36 mouse cellular contexts compared by ENCODE assay signal in the genomic region with DNA sequence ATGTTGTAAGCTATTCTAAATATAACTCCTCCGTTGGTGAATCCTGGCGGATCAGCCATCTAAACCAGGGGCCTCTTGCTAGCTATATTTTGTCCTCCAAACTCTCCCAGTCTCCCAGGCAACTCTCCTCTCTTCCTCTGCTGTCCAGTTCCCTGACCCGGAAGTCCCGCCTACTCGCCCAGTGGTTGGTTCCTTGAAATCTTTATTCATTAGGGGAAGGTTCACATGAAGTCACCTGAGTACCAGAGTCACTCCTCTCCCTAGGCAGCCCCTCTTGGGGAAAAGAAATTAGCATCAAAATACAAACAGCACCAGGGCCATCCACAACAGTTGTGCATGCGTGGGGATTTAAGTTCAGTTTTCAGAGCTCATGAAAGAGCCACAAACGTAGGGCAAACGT. TPM values are rescaled to one million over a fixed set of nuclear protein-coding genes. Genes with fewer than 3 reads are reported as not detected.
A peak's percentile ranks its signal among the peaks of the same experiment; 100 is the strongest.
DNase-seq lines count a peak whose midpoint lies in the region; ATAC-seq and TF ChIP-seq lines count a peak whose summit lies in the region.
"Had no signal": no experiment of that assay in that cellular context is flagged by ENCODE, and none has a peak within 500 bp of the region (broad histone marks: within the 10 kb centered on the region; RNA-seq: fewer than 3 reads in every experiment).

No protein-coding gene starts in this region.

- dilution Hi-C loops in CH12.LX (cut with MboI; ENCODE audit: extremely low pct_ligation_motif_present, extremely low pct_unique_long_range_greater_than_20kb, low sequenced_read_pairs), result no loop called here

- H3K4me3 ChIP-seq in heart, postnatal 0 days (ENCODE audit: low read depth, low read length), result no peak overlapping the region
- H3K4me3 ChIP-seq in CH12.LX (replicated peaks in 1 of 3; ENCODE audit: low read depth in 2 of 3, low read length in 2 of 3, poor library complexity in 1 of 3), result no peak overlapping the region
- no peak overlapping the region for H3K4me3 ChIP-seq in cerebellum, adult 2 months (replicated peaks; ENCODE audit: insufficient read depth, low read depth, low read length)
- H3K4me3 ChIP-seq: embryonic facial prominence, embryonic 12.5 days; forebrain, embryonic 15.5 days; heart, embryonic 10.5 days; heart, embryonic 15.5 days; limb, embryonic 10.5 days; limb, embryonic 15.5 days; liver, embryonic 13.5 days; midbrain, embryonic 12.5 days had no signal

- in situ Hi-C loops in CH12.LX (cut with MboI; ENCODE audit: low pct_ligation_motif_present, low pct_unique_long_range_greater_than_20kb, low sequenced_read_pairs), result no loop called here

- TF ChIP-seq RAD21 in CH12.LX (IDR thresholded peaks at IDR 0.05; ENCODE audit: low read depth, low read length), result no peak

- H3K4me2 ChIP-seq in heart, postnatal 0 days (ENCODE audit: low read depth, low read length), result no peak overlapping the region
- peak overlapping the region; percentile 22 for H3K4me2 ChIP-seq in CH12.LX (ENCODE audit: insufficient read depth, low read depth, poor library complexity, severe bottlenecking)
- H3K4me2 ChIP-seq: embryonic facial prominence, embryonic 12.5 days; forebrain, embryonic 15.5 days; heart, embryonic 15.5 days; hindbrain, embryonic 14.5 days; limb, embryonic 15.5 days; liver, embryonic 13.5 days; midbrain, embryonic 12.5 days had no signal

- DNase-seq in heart, postnatal 0 days (ENCODE audit: low spot score), result no peak
- DNase-seq in heart, adult 18-20 months, result no peak
- no peak for DNase-seq in CH12.LX (ENCODE audit: extremely low read depth)
- DNase-seq in ES-CJ7 (ENCODE audit: low read depth, low spot score), result peak; percentile 90
- DNase-seq in brain, adult 2 months (ENCODE audit: low read depth, low spot score), result peak; percentile 47
- DNase-seq in heart, postnatal 4 days, result no peak
- DNase-seq in cerebellum, adult 2 months, result no peak
- DNase-seq: adrenal gland, adult 2 months; cerebellum, adult 11 months; cerebellum, adult 9-11 months; embryo, embryonic 11 days; gastrocnemius, postnatal 10 days; kidney, adult 9 months; kidney, postnatal 14 days; layer of hippocampus, adult 9-11 months; liver, embryonic 13.5 days; lung, adult 2 months; retina, postnatal 1 day; right cerebral cortex, postnatal 25 days; spleen, adult 18-20 months; thymus, adult 2 months; thymus, postnatal 36 days had no signal

- no peaks in the 10 kb centered on the region for H3K27me3 ChIP-seq in heart, postnatal 0 days (ENCODE audit: control insufficient read depth, insufficient read depth, low read length)
- H3K27me3 ChIP-seq in CH12.LX (replicated peaks), result no peaks in the 10 kb centered on the region
- H3K27me3 ChIP-seq in cerebellum, adult 2 months (ENCODE audit: control insufficient read depth, insufficient read depth, low read length), result no peaks in the 10 kb centered on the region
- H3K27me3 ChIP-seq: embryonic facial prominence, embryonic 12.5 days; forebrain, embryonic 15.5 days; heart, embryonic 15.5 days; limb, embryonic 15.5 days; liver, embryonic 13.5 days; midbrain, embryonic 12.5 days; Patski had no signal

- H3K79me2 ChIP-seq in CH12.LX (replicated peaks; ENCODE audit: control insufficient read depth, extremely low read depth, insufficient read depth, poor library complexity, severe bottlenecking), result no peaks in the 10 kb centered on the region

- H3K36me3 ChIP-seq in heart, postnatal 0 days (replicated peaks; ENCODE audit: control insufficient read depth, insufficient read depth, low read length), result peaks cover 11% of the 10 kb centered on the region
- peaks cover 7 to 19% of the 10 kb centered on the region in 2 experiments for H3K36me3 ChIP-seq in CH12.LX (replicated peaks in 1 of 2; ENCODE audit: control insufficient read depth in 1 of 2, insufficient read depth in 1 of 2, low read length in 1 of 2)
- H3K36me3 ChIP-seq: heart, embryonic 10.5 days; limb, embryonic 10.5 days; limb, embryonic 15.5 days had no signal

- peaks cover 5% of the 10 kb centered on the region; the same call in 1 of the 2 replicates for H3K4me1 ChIP-seq in heart, postnatal 0 days (ENCODE audit: control insufficient read depth, insufficient read depth)
- H3K4me1 ChIP-seq in CH12.LX (ENCODE audit: control insufficient read depth in 1 of 2, insufficient read depth in 2 of 2), result peaks cover 20 to 38% of the 10 kb centered on the region in 2 experiments
- no peaks in the 10 kb centered on the region for H3K4me1 ChIP-seq in cerebellum, adult 2 months (ENCODE audit: control insufficient read depth, insufficient read depth, low read length)
- H3K4me1 ChIP-seq: embryonic facial prominence, embryonic 12.5 days; forebrain, embryonic 15.5 days; limb, embryonic 10.5 days; limb, embryonic 15.5 days; midbrain, embryonic 12.5 days had no signal

- WGBS in heart, postnatal 0 days, result 43% methylated on average over 8 of the region's 8 CpGs
- WGBS in cerebellum, adult 2 months, result 48% methylated on average over 8 of the region's 8 CpGs

- H3K9me3 ChIP-seq in heart, postnatal 0 days (replicated peaks; ENCODE audit: control insufficient read depth, low read length), result no peaks in the 10 kb centered on the region
- no peaks in the 10 kb centered on the region for H3K9me3 ChIP-seq in CH12.LX (replicated peaks; ENCODE audit: low read length)
- H3K9me3 ChIP-seq: embryonic facial prominence, embryonic 12.5 days; forebrain, embryonic 15.5 days; heart, embryonic 10.5 days; heart, embryonic 15.5 days; limb, embryonic 10.5 days; limb, embryonic 15.5 days; liver, embryonic 13.5 days; midbrain, embryonic 12.5 days had no signal

- no peak overlapping the region for H3K9ac ChIP-seq in heart, postnatal 0 days (replicated peaks; ENCODE audit: low read depth, low read length)
- no peak overlapping the region for H3K9ac ChIP-seq in CH12.LX (ENCODE audit: insufficient read depth, low read depth)
- H3K9ac ChIP-seq: embryonic facial prominence, embryonic 12.5 days; forebrain, embryonic 15.5 days; heart, embryonic 15.5 days; hindbrain, embryonic 14.5 days; limb, embryonic 15.5 days; liver, embryonic 13.5 days; midbrain, embryonic 12.5 days had no signal

- peak; percentile 11; the same call in 1 of the 2 replicates for ATAC-seq in heart, postnatal 0 days (ENCODE audit: insufficient read depth, low read depth)
- ATAC-seq: activated CD4-positive, CD25-positive, alpha-beta regulatory T cell, adult 4 months; CD4-positive, CD25-positive, alpha-beta regulatory T cell, adult 4 months; forebrain, embryonic 15.5 days; intestine, postnatal 0 days; Patski had no signal

- no peak for TF ChIP-seq CTCF in heart, postnatal 0 days (IDR thresholded peaks at IDR 0.05; ENCODE audit: low read depth)
- TF ChIP-seq CTCF in CH12.LX (conservative IDR thresholded peaks at IDR 0.05 in 1 of 2, IDR thresholded peaks at IDR 0.05 in 1 of 2; ENCODE audit: low read depth in 2 of 2, low read length in 2 of 2), result no peak
- TF ChIP-seq CTCF in cerebellum, adult 2 months (IDR thresholded peaks at IDR 0.05; ENCODE audit: borderline replicate concordance, insufficient read depth, low read depth, low read length), result no peak

- 0 out of 2 replicates have a peak, but pooled peaks have one; percentile 25 for TF ChIP-seq POLR2A in CH12.LX (IDR thresholded peaks at IDR 0.05; ENCODE audit: low read depth, low read length)
- TF ChIP-seq POLR2A in cerebellum, adult 2 months (IDR thresholded peaks at IDR 0.05; ENCODE audit: borderline replicate concordance, insufficient read depth, low read length), result no peak

- TF ChIP-seq EP300 in heart, postnatal 0 days (IDR thresholded peaks at IDR 0.05; ENCODE audit: low read depth), result no peak
- no peak for TF ChIP-seq EP300 in CH12.LX (IDR thresholded peaks at IDR 0.05; ENCODE audit: low read length)

- H3K27ac ChIP-seq in heart, postnatal 0 days (ENCODE audit: low read depth), result no peak overlapping the region
- H3K27ac ChIP-seq in CH12.LX (ENCODE audit: insufficient read depth, low read depth), result no peak overlapping the region
- no peak overlapping the region for H3K27ac ChIP-seq in cerebellum, adult 2 months (ENCODE audit: insufficient read depth, low read length)
- H3K27ac ChIP-seq: embryonic facial prominence, embryonic 12.5 days; forebrain, embryonic 15.5 days; heart, embryonic 10.5 days; heart, embryonic 15.5 days; hindbrain, embryonic 14.5 days; limb, embryonic 10.5 days; limb, embryonic 15.5 days; liver, embryonic 13.5 days; midbrain, embryonic 12.5 days had no signal

TF ChIP-seq in CH12.LX, 34 proteins besides CTCF, POLR2A, EP300 and RAD21:
- 0 out of 2 replicates have a peak, but pooled peaks have one; percentile 4 for TF ChIP-seq BHLHE40 (IDR thresholded peaks at IDR 0.05; ENCODE audit: low read depth, low read length)
- no peak for TF ChIP-seq GABPA (IDR thresholded peaks at IDR 0.05; ENCODE audit: insufficient replicate concordance, low read depth, low read length)
- TF ChIP-seq ELF1 (IDR thresholded peaks at IDR 0.05; ENCODE audit: low read depth, low read length), result peak; percentile 85

RNA-seq across cellular contexts. Expression of a gene that starts 17.1 kb away (rescaled TPM):
- total RNA-seq in heart, postnatal 0 days (2014; rRNA removed; ENCODE audit: low replicate concordance), result 31.4 and 31.9 TPM in 2 replicates
- polyA plus RNA-seq in heart, postnatal 0 days (2015; fragmentation: Nextera tagmentation; extraction: Ambion mirVana), result 17.4 and 22.1 TPM in 2 replicates
- 1 to 10 TPM; 2.8 to 5.0 TPM for total RNA-seq in heart, adult 18-20 months (2021)
- total RNA-seq in CH12.LX (2012; rRNA removed) (7.5 and 8.4 TPM in 2 replicates), CH12.LX (2014; rRNA removed) (9.2 and 9.7 TPM in 2 replicates)
- 18.8 and 19.8 TPM in 2 replicates for polyA plus RNA-seq in CH12.LX (2012; ENCODE audit: insufficient read length, low read depth)
- total RNA-seq in heart, postnatal 4 days (2021), result 10 to 100 TPM; 20.5 to 21.1 TPM
- 3.8 and 3.9 TPM in 2 replicates for polyA plus RNA-seq in cerebellum, adult 2 months (2012; rRNA removed)

RNA-seq across cellular contexts. Expression of a gene that starts 26.1 kb away (rescaled TPM):
- 0.89 and 1.8 TPM in 2 replicates for total RNA-seq in heart, postnatal 0 days (2014; rRNA removed; ENCODE audit: low replicate concordance)
- 2.2 and 3.0 TPM in 2 replicates for polyA plus RNA-seq in heart, postnatal 0 days (2015; fragmentation: Nextera tagmentation; extraction: Ambion mirVana)
- 1 to 10 TPM; 1.2 to 1.5 TPM for total RNA-seq in heart, adult 18-20 months (2021)
- 0.21 and 0.25 TPM in 2 replicates for total RNA-seq in CH12.LX (2012; rRNA removed)
- 0.15 TPM in 2 replicates for total RNA-seq in CH12.LX (2014; rRNA removed)
- 0.26 TPM in 1 of 2 replicates, not detected in the other for polyA plus RNA-seq in CH12.LX (2012; ENCODE audit: insufficient read length, low read depth)
- 1 to 10 TPM; 3.1 to 4.6 TPM for total RNA-seq in heart, postnatal 4 days (2021)
- polyA plus RNA-seq in cerebellum, adult 2 months (2012; rRNA removed), result 12.2 and 12.7 TPM in 2 replicates
- total RNA-seq: megakaryocyte, adult 5-6 weeks; MEL had no signal

Comparison
In these comparisons a context has a peak if more than half of its experiments do, and no peak if none do; other contexts are left out.
1. DNase-seq: peak in ES-CJ7 (single experiment) and brain, adult 2 months (single experiment); none in heart, postnatal 0 days (single experiment), heart, adult 18-20 months (0 of 2), CH12.LX (single experiment), heart, postnatal 4 days (single experiment) and cerebellum, adult 2 months (0 of 2).